Mouse (Mus musculus) liver, postnatal 0 days (tissue): ENCODE data around the gene Mcmbp. TPM values are rescaled to one million over a fixed set of nuclear protein-coding genes. Genes with fewer than 3 reads are reported as not detected.
A peak's percentile ranks its signal among the peaks of the same experiment; 100 is the strongest.

Experiments
- ATAC-seq: fragments of 200-750 bp; cut with Nextera tagmentation; 2 replicates; pipeline ENCODE4 v1.8.0; 2017; ENCODE audit warnings: mild to moderate bottlenecking, moderate library complexity
- DNase-seq: peaks from one replicate; pipeline ENCODE4 v3.0.0-alpha.2; 2016
- H3K27ac ChIP-seq: fragments of 300-500 bp; sonication (generic); 2 replicates; pipeline ENCODE4 v1.5.1; 2014; ENCODE audit warnings: antibody characterized with exemption, moderate library complexity, mild to moderate bottlenecking, low read depth
- H3K27me3 ChIP-seq: fragments of 300-500 bp; sonication (generic); 2 replicates; pipeline ENCODE4 v1.6.1; 2014; ENCODE audit warnings: low read length, control low read depth, mixed read lengths; ENCODE audit not compliant: insufficient read depth
- H3K36me3 ChIP-seq: fragments of 300-500 bp; sonication (generic); replicated peaks from 2 replicates; pipeline ENCODE4 v1.6.1; 2014; ENCODE audit warnings: mild to moderate bottlenecking, control low read depth, low read length, moderate library complexity, mixed read lengths; ENCODE audit not compliant: insufficient read depth
- H3K4me1 ChIP-seq: fragments of 300-500 bp; sonication (generic); 2 replicates; pipeline ENCODE4 v1.6.1; 2014; ENCODE audit warnings: antibody characterized with exemption, mild to moderate bottlenecking, control low read depth; ENCODE audit not compliant: insufficient read depth
- H3K4me2 ChIP-seq: fragments of 300-500 bp; sonication (generic); 2 replicates; pipeline ENCODE4 v1.6.1; 2014; ENCODE audit warnings: low read depth, mild to moderate bottlenecking, low read length, moderate library complexity, mixed read lengths
- H3K4me3 ChIP-seq: fragments of 300-500 bp; sonication (generic); 2 replicates; pipeline ENCODE4 v1.5.1; 2014; ENCODE audit warnings: low read depth, low read length
- H3K9ac ChIP-seq: fragments of 300-500 bp; sonication (generic); replicated peaks from 2 replicates; pipeline ENCODE4 v1.6.1; 2014; ENCODE audit warnings: mild to moderate bottlenecking, moderate library complexity
- H3K9me3 ChIP-seq: fragments of 300-500 bp; sonication (generic); 2 replicates; pipeline ENCODE4 v1.6.1; 2016; ENCODE audit warnings: mild to moderate bottlenecking, control low read depth, low read length, mixed read lengths
- CTCF ChIP-seq: sonication (generic); IDR thresholded peaks from 2 replicates; pipeline ENCODE4 v1.5.1; 2016; ENCODE audit warnings: antibody characterized with exemption, low read depth
- EP300 ChIP-seq: IDR thresholded peaks from 2 replicates; pipeline ENCODE4 v1.6.1; 2016; ENCODE audit warnings: antibody characterized with exemption, low read depth, mild to moderate bottlenecking
- WGBS: fragments of 180-500 bp; shearing (Covaris S2); extraction: QIAGEN DNeasy Blood & Tissue Kit; methylation state at CpG from one replicate; pipeline ENCODE4 v1.1.7; 2014; ENCODE audit not compliant: insufficient replicate concordance; 5-methylcytosine and 5-hydroxymethylcytosine counted together
- polyA plus RNA-seq: library from polyadenylated mRNA; unstranded; fragments of >200 nt; fragmentation: Nextera tagmentation; extraction: Ambion mirVana; gene quantifications from 2 replicates; pipeline ENCODE4 v1.2.1, GENCODE M21; 2015

The Mcmbp gene
- polyA plus RNA-seq, 1 experiment from 2014 or later = 19.9 TPM

DNA sequence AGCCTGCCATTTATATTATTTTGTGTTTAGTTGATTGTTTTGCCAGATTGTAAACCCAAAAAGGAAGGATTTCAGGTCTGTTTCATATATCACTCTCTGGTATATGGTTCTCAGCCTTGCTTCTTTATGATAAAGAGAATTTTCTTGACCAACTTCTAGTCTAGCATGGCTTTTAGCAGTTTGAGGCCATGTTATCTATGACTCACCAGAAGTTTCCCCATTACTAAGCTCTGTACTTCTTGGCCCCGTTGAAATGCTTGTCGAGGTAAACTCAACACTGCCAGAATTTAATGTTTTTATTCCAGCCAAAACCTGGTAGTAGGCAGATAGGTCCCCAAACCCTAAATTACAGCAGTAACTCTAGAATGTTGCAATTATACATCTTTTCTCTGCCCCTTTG is 3.6 kb upstream of the Mcmbp start:
- DNase-seq (no peak), ATAC-seq (no peak)
- no peak overlapping the region for H3K9ac ChIP-seq
- peaks cover 44% of the 10 kb centered on the region for H3K4me1 ChIP-seq
- no peak overlapping the region for H3K27ac ChIP-seq
- no peak overlapping the region for H3K4me3 ChIP-seq
- 40% methylated on average over 2 of the region's 2 CpGs for WGBS
- no peak for TF ChIP-seq EP300
- TF ChIP-seq CTCF = no peak
- H3K9me3 ChIP-seq = no peaks in the 10 kb centered on the region
- peak overlapping the region; percentile 92 for H3K4me2 ChIP-seq
- no peaks in the 10 kb centered on the region for H3K27me3 ChIP-seq
- H3K36me3 ChIP-seq = 0 out of 2 replicates have a peak, but pooled peaks cover 5% of the 10 kb centered on the region

DNA sequence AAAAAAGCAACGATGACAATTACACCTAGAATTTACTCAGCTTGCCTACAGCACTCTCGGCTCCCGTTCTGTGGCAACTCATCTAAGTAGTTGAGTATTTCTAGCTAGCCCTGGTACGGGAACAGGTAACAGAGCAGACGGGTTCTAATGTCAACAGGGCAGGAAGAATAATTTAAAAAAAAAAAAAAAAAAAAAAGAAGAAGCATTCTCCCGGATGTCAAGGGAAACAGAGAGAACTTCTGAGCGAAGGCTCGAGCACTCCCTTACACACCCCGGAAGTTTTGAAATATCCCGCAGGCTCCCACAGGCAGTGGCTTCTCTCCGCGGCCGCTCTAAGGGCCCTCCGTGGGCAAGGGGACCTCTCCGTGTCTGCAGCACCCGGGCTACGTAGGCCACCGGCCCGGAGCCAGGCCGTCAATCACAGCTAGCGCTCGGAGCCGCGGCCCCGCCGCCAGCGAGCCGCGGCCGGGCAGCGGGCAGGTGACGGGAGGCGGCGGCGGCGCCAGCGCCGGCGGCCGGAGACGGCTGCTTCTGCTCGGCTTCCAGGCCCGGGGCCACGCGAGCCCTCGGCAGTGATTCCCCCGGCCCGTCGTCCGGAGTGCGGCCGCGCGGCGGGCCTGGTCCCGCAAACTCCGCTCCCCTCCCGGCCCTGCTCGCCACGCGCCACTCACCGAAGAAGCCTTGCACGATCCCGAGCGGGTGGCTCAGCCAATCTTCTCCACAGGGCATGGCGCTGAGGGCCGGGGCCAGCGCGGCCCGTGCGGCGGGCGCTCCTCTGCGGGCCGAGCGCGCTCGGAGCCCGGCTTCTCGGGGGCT is 625 bp downstream of the Mcmbp start:
- Histone ChIP-seq H3K9me3 (no peaks in the 10 kb centered on the region), H3K4me3 (peak overlapping the region; percentile 97), H3K27ac (peak overlapping the region; percentile 96), H3K4me2 (peak overlapping the region; percentile 89), H3K36me3 (no peaks in the 10 kb centered on the region; the same call in 1 of the 2 replicates), H3K27me3 (no peaks in the 10 kb centered on the region), H3K9ac (peak overlapping the region; percentile 95), H3K4me1 (peaks cover 36% of the 10 kb centered on the region)
- whole genome bisulfite sequencing = under 1% methylated on average over 48 of the region's 80 CpGs
- ATAC-seq = peak; percentile 42
- TF ChIP-seq CTCF = no peak
- no peak for TF ChIP-seq EP300
- DNase-seq = peak; percentile 73

DNA sequence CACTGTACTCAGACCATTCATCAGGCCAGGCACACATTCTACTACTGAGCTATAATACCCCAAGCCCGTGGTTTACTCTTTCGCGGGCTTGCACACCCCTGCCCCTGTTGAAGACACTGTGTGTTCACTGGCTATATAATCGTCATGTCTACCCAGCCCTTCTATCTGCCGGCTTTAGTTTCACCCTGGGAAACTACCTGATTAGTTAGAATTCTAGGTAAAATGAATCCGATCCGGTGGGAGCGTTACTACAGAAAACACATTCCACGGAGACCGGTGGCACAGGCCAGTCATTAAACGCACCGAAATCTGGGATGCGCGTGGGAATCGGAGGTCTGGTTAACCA is 1.2 kb downstream of the Mcmbp start:
- ATAC-seq (no peak), DNase-seq (no peak)
- 2% methylated on average over 15 of the region's 15 CpGs for WGBS
- Histone ChIP-seq H3K4me2 (peak overlapping the region; percentile 89), H3K9ac (peak overlapping the region; percentile 95), H3K27me3 (no peaks in the 10 kb centered on the region), H3K9me3 (no peaks in the 10 kb centered on the region), H3K4me3 (peak overlapping the region; percentile 97), H3K4me1 (peaks cover 31% of the 10 kb centered on the region), H3K36me3 (no peaks in the 10 kb centered on the region; the same call in 1 of the 2 replicates), H3K27ac (peak overlapping the region; percentile 96)
- TF ChIP-seq CTCF (no peak), EP300 (no peak)

DNA sequence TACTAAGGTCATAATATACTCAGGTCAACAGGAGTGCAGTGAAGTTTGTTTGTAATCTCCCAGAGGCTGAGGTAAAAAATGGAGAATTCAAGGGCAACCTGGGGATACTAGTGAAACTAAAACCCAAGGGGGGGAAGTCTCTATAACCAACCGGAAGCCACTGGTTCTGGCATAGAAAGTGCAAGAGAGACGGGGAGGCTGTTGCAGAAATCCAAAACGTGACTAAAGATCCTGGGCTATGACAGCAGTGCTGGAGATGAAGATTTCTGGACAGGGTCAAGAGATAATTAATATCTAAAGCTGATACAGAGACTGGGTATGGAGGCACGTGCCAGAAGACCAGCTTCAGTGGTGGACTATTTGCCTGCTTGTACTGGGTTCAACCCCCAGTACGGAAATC is 2.3 kb downstream of the Mcmbp start:
- H3K4me1 ChIP-seq = peaks cover 30% of the 10 kb centered on the region
- H3K4me2 ChIP-seq = peak overlapping the region; percentile 89
- H3K27me3 ChIP-seq = no peaks in the 10 kb centered on the region
- peak overlapping the region; percentile 97 for H3K4me3 ChIP-seq
- ATAC-seq (no peak), DNase-seq (no peak)
- peak overlapping the region; percentile 36 for H3K9ac ChIP-seq
- no peaks in the 10 kb centered on the region for H3K9me3 ChIP-seq
- H3K36me3 ChIP-seq = no peaks in the 10 kb centered on the region; the same call in 1 of the 2 replicates
- TF ChIP-seq CTCF = no peak
- TF ChIP-seq EP300 = no peak
- WGBS = 23% methylated on average over 5 of the region's 5 CpGs
- H3K27ac ChIP-seq = peak overlapping the region; percentile 76

DNA sequence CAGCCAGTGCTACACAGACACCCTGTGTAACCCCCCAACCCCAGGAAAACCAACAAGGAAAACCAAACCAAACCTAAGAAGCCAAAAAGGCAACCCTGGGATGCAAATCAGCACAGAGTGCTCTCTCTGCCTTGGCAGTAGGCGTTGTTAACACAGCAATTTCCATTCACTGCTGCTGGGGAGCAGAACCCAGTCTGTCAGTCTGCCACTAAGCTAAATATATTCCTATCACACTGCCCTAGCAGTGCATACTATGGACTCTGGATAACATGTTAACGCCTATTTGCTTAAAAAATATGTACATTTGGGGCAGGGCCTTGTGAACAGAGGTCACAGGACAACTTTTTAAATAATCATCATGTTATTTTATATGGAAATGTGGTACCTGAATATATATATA is 8.7 kb downstream of the Mcmbp start:
- 63% methylated on average over 2 of the region's 2 CpGs for WGBS
- Histone ChIP-seq H3K36me3 (no peaks in the 10 kb centered on the region; the same call in 1 of the 2 replicates), H3K4me1 (peaks cover 20% of the 10 kb centered on the region), H3K27me3 (no peaks in the 10 kb centered on the region), H3K4me2 (no peak overlapping the region), H3K9ac (0 out of 2 replicates have a peak overlapping the region, but pooled peaks have one; percentile 21), H3K4me3 (no peak overlapping the region), H3K9me3 (no peaks in the 10 kb centered on the region), H3K27ac (no peak overlapping the region)
- ATAC-seq = no peak
- no peak for DNase-seq
- no peak for TF ChIP-seq EP300
- TF ChIP-seq CTCF = no peak

DNA sequence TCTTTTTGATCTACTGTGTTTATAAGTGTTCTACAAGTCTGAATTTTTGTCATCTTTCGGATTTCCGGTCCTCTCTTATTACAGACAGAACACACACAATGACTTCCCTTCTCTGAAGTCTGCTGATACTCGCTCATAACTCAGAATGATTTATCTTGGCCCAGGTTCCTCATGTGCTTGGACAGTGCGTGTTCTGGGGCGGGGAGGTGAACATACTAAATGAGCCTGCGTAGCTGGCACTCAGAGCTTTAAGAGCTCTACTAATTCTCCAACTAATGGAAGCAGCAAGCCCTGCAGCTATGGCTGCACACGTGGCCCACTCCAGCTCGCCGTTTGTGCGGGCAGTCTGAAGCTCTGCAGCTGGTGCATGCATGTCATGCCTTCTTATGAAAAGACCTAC is 11.6 kb downstream of the Mcmbp start:
- Histone ChIP-seq H3K36me3 (peaks cover 3% of the 10 kb centered on the region; the same call in 1 of the 2 replicates), H3K27ac (no peak overlapping the region), H3K9me3 (no peaks in the 10 kb centered on the region), H3K27me3 (no peaks in the 10 kb centered on the region), H3K4me3 (no peak overlapping the region), H3K4me2 (no peak overlapping the region; the same call in 1 of the 2 replicates), H3K9ac (0 out of 2 replicates have a peak overlapping the region, but pooled peaks have one; percentile 21), H3K4me1 (peaks cover 18% of the 10 kb centered on the region; the same call in 1 of the 2 replicates)
- DNase-seq = no peak
- TF ChIP-seq CTCF = no peak
- TF ChIP-seq EP300 = no peak
- WGBS = 43% methylated on average over 10 of the region's 10 CpGs
- ATAC-seq = peak; percentile 14; the same call in 1 of the 2 replicates
